Mouse (Mus musculus) G1E (cell line): Measurements from ENCODE around the gene Tnfrsf1b. TPM values are rescaled to one million over a fixed set of nuclear protein-coding genes. Genes with fewer than 3 reads are reported as not detected.

ENCODE experiments used
- ATAC-seq: 2 replicates; pipeline ENCODE4 v1.8.0; 2016; ENCODE audit warnings: mild to moderate bottlenecking; ENCODE audit not compliant: insufficient number of reproducible peaks, poor library complexity, low FRiP score, severe bottlenecking; ENCODE audit errors: extremely low read depth
- DNase-seq: peaks from one replicate; pipeline ENCODE4 v3.0.0; 2012; ENCODE audit warnings: low spot score
- H3K27me3 ChIP-seq: 2 replicates; pipeline ENCODE4 v1.6.1; 2012; ENCODE audit warnings: mild to moderate bottlenecking, low read length, inconsistent platforms; ENCODE audit not compliant: insufficient read depth
- H3K36me3 ChIP-seq: replicated peaks from 2 replicates; pipeline ENCODE3; 2012; ENCODE audit warnings: mild to moderate bottlenecking, inconsistent platforms
- H3K4me1 ChIP-seq: 2 replicates; pipeline ENCODE4 v1.6.1; 2012; ENCODE audit warnings: low read depth, low read length, inconsistent platforms, mixed read lengths; ENCODE audit not compliant: insufficient read depth
- H3K4me3 ChIP-seq: 2 replicates; pipeline ENCODE4 v1.5.1; 2012; ENCODE audit warnings: low read depth, mild to moderate bottlenecking, inconsistent platforms, low read length, moderate library complexity, mixed read lengths
- H3K9me3 ChIP-seq: replicated peaks from 2 replicates; pipeline ENCODE4 v1.6.1; 2012; ENCODE audit warnings: inconsistent platforms
- CTCF ChIP-seq: IDR thresholded peaks from 2 replicates; pipeline ENCODE4 v1.5.1; 2012; ENCODE audit warnings: low read depth, low read length, inconsistent platforms, mixed read lengths
- GATA1 ChIP-seq: IDR thresholded peaks from 2 replicates; pipeline ENCODE4 v1.6.1; 2012; ENCODE audit warnings: borderline replicate concordance, low read length, inconsistent platforms, mixed read lengths
- GATA2 ChIP-seq: IDR thresholded peaks from 2 replicates; pipeline ENCODE4 v1.6.1; 2012; ENCODE audit warnings: low read depth, low read length, inconsistent platforms, borderline replicate concordance
- POLR2AphosphoS5 ChIP-seq: IDR thresholded peaks from 2 replicates; pipeline ENCODE4 v1.6.1; 2012; ENCODE audit warnings: low read depth, low read length, inconsistent platforms; ENCODE audit not compliant: insufficient replicate concordance
- TAL1 ChIP-seq: conservative IDR thresholded peaks from 2 replicates; pipeline ENCODE4 v1.6.1; 2012; ENCODE audit warnings: low read depth, low read length, inconsistent platforms, mixed read lengths
- polyA plus RNA-seq: library from polyadenylated mRNA; stranded (reverse); fragments of >175 nt; gene quantifications from 2 replicates; pipeline ENCODE4 v1.2.3, GENCODE M21; 2012
- total RNA-seq, 2 experiments: library from RNA; stranded (forward) in 1 of 2; stranded (reverse) in 1 of 2; fragments of 200-1000 nt in 1 of 2; fragments of >200 nt in 1 of 2; fragmentation: Nextera tagmentation in 1 of 2; gene quantifications; 2 replicates each; pipeline ENCODE4 v1.2.3; 2014 to 2017

Tnfrsf1b gene
- total RNA-seq (2014; fragmentation: Nextera tagmentation) (not detected in 2 replicates), total RNA-seq (2017) (not detected in 2 replicates), polyA plus RNA-seq (not detected in 2 replicates)

- H3K36me3 ChIP-seq: no peaks in the 10 kb centered on the region
- no peaks in the 10 kb centered on the region for H3K27me3 ChIP-seq
- no peak for ATAC-seq
- H3K4me3 ChIP-seq: no peak within 1 kb of the TSS; the same call in 1 of the 2 replicates
- DNase-seq: no peak
- H3K4me1 ChIP-seq: no peaks in the 10 kb centered on the region
- peaks cover 49% of the 10 kb centered on the region for H3K9me3 ChIP-seq
- TF ChIP-seq GATA1 (no peak), POLR2AphosphoS5 (no peak), GATA2 (no peak), CTCF (no peak), TAL1 (no peak)
These were observed at the start of gene Tnfrsf1b for GRCm38 (mm10) chr4:145246173-145247011. TSS of gene Tnfrsf1b (minus strand) at chr4:145246870.

GRCm38 (mm10) chr4:145295589-145296300 lies 49.1 kb upstream of the Tnfrsf1b start:
- TF ChIP-seq POLR2AphosphoS5 (no peak), GATA2 (no peak), TAL1 (no peak), GATA1 (no peak), CTCF (no peak)
- Histone ChIP-seq H3K4me1 (no peaks in the 10 kb centered on the region), H3K36me3 (no peaks in the 10 kb centered on the region), H3K27me3 (no peaks in the 10 kb centered on the region), H3K9me3 (peaks cover 51% of the 10 kb centered on the region), H3K4me3 (no peak overlapping the region)
- DNase-seq (no peak), ATAC-seq (no peak)

DNA sequence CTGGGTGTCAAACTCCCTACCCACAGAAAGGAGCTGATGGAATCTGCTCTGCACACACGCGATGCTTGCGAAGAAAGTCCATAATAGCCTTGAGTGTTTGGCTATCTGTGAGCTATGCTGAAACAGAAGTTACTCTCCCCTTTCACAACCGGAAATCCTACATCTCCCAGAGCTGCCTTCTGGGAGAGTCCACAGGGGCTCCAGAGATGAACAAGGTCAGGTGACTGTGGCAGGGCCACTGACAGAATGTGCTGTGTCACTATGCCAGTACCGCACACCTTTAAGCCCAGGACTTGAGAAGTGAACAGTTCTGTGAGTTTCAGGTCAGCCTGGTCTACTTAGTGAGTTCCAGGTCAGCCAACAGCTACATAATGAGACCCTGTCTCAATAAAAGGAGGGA lies 47.9 kb upstream of the Tnfrsf1b start:
- TF ChIP-seq GATA1: no peak
- no peak for TF ChIP-seq CTCF
- no peak for TF ChIP-seq GATA2
- no peak for TF ChIP-seq TAL1
- no peak for TF ChIP-seq POLR2AphosphoS5
- H3K4me3 ChIP-seq: no peak overlapping the region
- no peaks in the 10 kb centered on the region for H3K27me3 ChIP-seq
- DNase-seq: no peak
- ATAC-seq: no peak
- H3K9me3 ChIP-seq: peaks cover 49% of the 10 kb centered on the region
- H3K4me1 ChIP-seq: no peaks in the 10 kb centered on the region
- no peaks in the 10 kb centered on the region for H3K36me3 ChIP-seq

DNA sequence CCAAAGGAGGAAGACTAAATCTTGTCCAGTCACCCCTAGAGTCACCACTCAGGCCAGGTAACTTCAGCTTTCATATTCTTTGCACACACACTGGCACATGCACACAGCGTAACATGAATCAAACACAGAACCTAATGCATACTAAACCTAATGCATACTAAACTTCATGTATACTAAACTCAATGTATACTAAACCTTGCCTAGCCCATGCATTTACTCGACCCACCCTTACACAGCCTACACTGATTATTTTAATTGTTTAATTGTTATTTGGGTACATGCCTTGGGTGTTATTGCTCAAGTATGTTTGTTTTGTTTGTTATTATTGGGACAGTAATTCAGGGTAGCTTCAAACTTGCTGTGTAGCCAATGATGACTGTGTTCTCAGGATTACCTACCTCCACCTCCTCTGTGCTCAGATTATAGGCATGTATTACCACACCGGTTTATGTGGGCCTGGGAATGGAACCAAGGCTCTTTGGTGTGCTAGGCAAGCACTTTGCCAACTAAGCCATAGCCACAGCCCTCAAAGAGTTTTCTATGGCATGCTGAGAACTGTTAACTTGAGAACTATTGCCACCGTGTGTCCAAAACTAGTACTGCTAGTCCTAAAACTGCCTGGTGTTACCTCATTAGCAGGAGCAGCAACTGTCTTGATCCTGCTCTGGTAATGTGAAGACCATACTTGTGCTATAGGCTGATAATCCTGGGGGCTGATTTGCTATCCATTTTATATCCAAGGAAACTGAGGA lies 39.9 kb upstream of the Tnfrsf1b start:
- H3K4me3 ChIP-seq: no peak overlapping the region
- H3K4me1 ChIP-seq: no peaks in the 10 kb centered on the region
- no peaks in the 10 kb centered on the region for H3K36me3 ChIP-seq
- no peak for TF ChIP-seq POLR2AphosphoS5
- TF ChIP-seq GATA2: no peak
- TF ChIP-seq CTCF: no peak
- TF ChIP-seq GATA1: no peak
- TF ChIP-seq TAL1: no peak
- H3K27me3 ChIP-seq: no peaks in the 10 kb centered on the region
- ATAC-seq (no peak; the same call in 1 of the 2 replicates), DNase-seq (no peak)
- peaks cover 35% of the 10 kb centered on the region for H3K9me3 ChIP-seq

DNA sequence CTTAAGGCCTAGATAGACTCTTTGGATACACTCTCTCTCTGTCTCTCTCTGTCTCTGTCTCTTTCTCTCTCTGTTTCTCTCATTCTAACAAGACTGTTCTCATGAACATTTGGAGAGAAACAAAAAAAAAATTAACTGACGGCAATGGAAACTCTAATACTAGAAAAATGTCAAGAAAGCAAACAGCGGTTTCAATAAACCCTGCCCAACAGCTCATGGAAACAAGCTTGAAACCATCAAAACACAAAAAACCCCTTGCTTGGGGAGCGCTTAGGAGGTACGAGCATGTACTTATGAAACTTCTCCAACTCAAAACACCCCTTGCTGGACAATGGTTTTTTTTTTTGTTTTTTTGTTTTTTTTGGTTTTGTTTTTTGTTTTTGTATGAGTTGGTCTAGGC lies 38.0 kb upstream of the Tnfrsf1b start:
- Histone ChIP-seq H3K4me1 (no peaks in the 10 kb centered on the region), H3K4me3 (no peak overlapping the region), H3K36me3 (no peaks in the 10 kb centered on the region), H3K27me3 (no peaks in the 10 kb centered on the region), H3K9me3 (peaks cover 37% of the 10 kb centered on the region)
- no peak for TF ChIP-seq CTCF
- TF ChIP-seq TAL1: no peak
- TF ChIP-seq GATA1: no peak
- TF ChIP-seq GATA2: no peak
- DNase-seq: no peak
- no peak for ATAC-seq
